Mouse (Mus musculus): ENCODE measurements around the gene Sbno2.
A peak's percentile ranks its signal among the peaks of the same experiment; 100 is the strongest.

DNA sequence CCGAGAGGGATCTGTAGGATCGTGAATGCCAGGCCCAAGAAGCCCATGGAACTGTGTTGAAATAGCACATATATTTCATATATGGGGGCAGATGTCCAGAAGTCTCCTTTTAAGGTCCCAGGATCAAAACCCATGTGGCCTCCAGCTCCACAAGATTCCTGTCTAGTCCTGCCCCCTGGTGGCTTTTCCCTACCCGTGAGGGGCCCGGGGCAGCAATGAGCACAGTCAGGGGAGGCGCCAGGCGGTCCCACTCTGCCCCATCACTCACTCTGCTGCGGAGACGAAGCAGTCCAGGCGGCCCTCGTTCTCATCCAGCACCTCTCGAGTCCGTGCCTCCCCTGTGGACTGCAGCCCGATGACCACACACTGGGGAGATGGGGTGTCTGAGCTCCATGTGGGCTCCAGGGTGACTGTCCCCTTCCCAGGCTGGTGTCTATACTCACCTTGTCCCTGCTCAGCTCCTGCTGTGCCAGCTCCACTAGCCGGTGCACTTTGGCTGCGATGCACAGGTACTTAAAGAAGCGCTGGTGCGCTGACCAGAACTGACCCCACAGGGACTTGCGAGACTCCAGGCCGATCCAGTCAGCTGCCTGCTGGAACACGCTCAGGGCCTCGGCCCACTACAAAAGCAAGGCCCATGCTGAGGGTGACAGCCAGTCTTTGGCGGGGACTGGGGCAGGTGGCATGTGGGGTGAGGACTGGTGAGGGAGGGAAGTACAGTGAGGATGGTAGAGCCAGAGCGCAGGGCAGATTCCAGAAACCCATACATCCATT, 41.3 kb downstream of the Sbno2 start:
- TF ChIP-seq CTCF (IDR thresholded peaks at IDR 0.05; ENCODE audit: low read depth): peak; percentile 55
- no peak for TF ChIP-seq EP300 (optimal IDR thresholded peaks at IDR 0.05)

Data from stomach, postnatal 0 days (tissue).